Mouse (Mus musculus) C2C12 (cell line): ENCODE measurements around the gene Fars2.

Experiments used
- CTCF ChIP-seq: IDR thresholded peaks from one replicate; pipeline ENCODE4 v1.5.1; 2011; ENCODE audit not compliant: control insufficient read depth, insufficient read depth, insufficient read length
- MAX ChIP-seq: IDR thresholded peaks from one replicate; pipeline ENCODE4 v1.6.1; 2011; ENCODE audit warnings: mild to moderate bottlenecking, control low read depth
- MYOD1 ChIP-seq: IDR thresholded peaks from one replicate; pipeline ENCODE4 v1.6.1; 2011; ENCODE audit warnings: low read depth; ENCODE audit not compliant: control insufficient read depth, insufficient read length
- USF1 ChIP-seq: IDR thresholded peaks from one replicate; pipeline ENCODE4 v1.6.1; 2011; ENCODE audit warnings: low read depth, mild to moderate bottlenecking, control low read depth, moderate library complexity

DNA sequence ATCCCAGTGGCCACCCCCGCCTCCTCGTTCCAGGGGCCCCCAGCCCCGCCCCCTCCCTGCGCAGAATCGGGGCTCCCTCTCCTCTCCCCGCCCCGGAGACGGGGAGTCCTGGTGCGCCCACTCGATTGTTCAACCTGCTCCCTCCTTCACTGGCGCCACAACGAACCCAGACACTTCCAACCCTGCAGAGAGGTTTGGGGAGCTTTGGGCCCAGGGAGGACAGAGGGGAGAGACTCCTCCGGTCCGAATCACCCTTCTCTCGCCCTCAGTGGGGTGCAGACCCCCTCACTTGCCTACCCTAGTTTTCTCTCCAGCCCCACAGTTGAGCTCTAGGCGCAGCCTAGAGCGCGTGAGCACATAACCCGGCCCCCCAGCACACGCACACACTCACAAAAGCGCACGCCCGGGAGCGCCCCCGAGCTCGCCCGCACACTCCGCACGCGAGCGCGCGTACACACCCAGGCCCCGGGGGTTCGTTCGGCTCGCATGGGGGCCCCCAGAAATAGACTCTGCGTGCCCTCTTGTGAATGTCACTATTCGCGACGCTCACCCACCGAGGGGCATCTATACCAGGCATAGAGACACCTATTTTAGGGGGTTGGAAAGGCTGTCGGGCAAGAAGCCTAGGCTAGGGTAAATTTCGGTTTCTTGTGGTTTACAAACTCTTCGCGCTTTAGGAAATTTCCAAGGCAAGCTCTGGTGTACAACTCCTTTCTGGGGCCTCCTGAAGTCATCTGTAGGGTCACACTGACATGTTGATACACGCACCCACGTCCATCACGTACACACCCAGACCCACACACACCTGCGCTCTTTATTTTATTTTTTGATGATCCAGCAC lies 617.7 kb downstream of the Fars2 start, which contains the start of gene Nrn1:
- no peak for TF ChIP-seq CTCF
- TF ChIP-seq MAX: no peak
- TF ChIP-seq MYOD1: no peak
- TF ChIP-seq USF1: no peak
